Mouse (Mus musculus): ENCODE data around the gene Olfr136.

Olfr136 gene

DNA sequence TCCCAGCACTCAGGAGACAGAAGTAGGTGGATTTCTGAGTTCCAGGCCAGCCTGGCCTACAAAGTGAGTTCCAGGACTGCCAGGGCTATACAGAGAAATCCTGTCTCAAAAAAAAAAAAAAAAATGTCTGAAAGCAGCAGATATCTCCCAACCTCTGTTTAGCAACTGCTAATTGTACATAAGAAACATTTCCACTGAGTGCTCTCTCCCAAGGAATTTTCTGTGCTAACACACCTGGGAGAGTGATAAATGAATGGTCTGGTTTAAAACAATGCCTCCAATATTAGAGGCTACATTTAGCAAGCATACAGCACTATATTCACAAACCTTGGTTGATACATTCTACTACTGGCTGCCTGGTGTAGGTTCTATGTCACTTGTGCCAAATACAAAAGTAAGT is at the start of gene Olfr136:
Gene Olfr136 (plus strand): TSS at position 301 of the 400 bp plus-strand sequence.
- no peak for ATAC-seq (ENCODE audit: insufficient number of reproducible peaks, low FRiP score, low TSS enrichment)

- ATAC-seq (ENCODE audit: insufficient number of reproducible peaks, low FRiP score, low TSS enrichment) = no peak
Observed at GRCm38 (mm10) chr17:38307470-38307869, 22.2 kb upstream of the Olfr136 start, which contains the start of gene Olfr137. Olfr137 (minus strand) TSS chr17:38307570.
